Mouse (Mus musculus) kidney, adult 9 months (tissue): ENCODE results near the gene Slc13a1.
"Not testable (repeated sequence)": the region's sequence is repeated elsewhere in the genome, so short reads cannot be mapped to it uniquely, and the experiment has no call there.

Experiments
- DNase-seq: peaks from one replicate; pipeline ENCODE4 v3.0.0; 2022

Slc13a1 gene

DNA sequence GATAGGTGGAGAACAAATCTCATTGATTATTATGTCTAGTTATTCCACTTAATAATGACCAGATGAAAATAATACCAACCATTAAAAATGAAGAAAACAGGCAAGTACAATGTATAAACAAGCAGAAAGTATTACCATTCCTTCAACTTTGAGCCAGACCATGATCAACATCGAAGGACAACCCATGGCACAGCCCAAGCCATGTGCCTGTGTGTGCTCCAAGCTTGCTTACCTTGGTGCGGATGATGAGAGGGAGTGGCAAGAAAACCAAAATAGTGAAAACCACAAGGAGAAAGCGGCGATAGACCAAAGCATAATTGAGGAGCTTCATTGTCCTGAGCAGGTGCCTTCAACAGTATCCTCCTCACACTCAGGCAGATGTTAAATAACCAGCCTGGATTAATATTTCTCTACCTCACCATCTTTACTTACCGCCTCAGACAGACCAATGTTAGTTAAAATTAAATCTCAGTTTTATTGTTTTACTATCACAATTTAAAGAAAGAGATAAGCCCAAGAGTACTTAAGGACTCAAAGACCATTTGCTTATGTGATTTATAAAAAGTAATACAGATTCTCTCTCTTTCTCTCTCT, at the start of gene Slc13a1:
Gene Slc13a1 (minus strand): TSS at position 359 of the 594 bp plus-strand sequence.
- peak; percentile 72 for DNase-seq

DNA sequence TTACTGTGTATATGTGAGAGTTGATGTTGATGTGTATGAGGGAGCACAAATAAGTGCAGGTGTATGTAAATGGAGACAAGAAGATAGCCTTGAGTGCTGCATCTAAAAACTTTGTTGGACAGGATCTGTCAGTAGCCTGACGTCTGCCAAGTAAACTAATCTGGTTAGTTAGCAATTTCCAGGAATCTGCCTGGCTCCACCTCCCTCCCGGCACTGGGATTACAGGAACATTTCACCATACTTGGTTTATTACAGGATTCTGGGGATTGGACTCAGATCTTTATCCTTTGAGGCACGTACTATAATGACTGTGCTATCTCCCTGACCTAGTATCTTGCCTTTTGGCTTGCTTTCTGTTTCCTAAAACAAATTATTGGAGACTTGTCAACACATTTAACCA, 40.0 kb upstream of the Slc13a1 start:
- DNase-seq: peak; percentile 52

DNA sequence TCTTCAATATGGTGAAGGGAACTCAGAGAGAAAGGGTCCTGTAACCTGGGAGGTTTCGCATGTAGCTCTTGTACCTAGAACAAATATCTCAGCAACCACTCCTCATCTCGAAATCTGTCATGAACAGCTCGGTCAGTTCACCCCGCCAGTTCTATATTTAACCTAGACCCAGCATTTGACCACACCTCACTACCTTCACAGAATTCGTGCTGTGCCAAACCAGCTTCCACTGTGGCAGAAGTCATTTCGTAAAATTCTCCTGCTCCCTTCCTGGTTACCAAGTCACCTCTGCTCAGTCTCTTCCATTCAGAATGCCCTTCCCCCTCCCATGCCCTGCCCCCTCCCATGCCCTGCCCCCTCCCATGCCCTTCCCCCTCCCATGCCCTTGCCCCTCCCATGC, 34.3 kb upstream of the Slc13a1 start:
- no peak for DNase-seq

DNA sequence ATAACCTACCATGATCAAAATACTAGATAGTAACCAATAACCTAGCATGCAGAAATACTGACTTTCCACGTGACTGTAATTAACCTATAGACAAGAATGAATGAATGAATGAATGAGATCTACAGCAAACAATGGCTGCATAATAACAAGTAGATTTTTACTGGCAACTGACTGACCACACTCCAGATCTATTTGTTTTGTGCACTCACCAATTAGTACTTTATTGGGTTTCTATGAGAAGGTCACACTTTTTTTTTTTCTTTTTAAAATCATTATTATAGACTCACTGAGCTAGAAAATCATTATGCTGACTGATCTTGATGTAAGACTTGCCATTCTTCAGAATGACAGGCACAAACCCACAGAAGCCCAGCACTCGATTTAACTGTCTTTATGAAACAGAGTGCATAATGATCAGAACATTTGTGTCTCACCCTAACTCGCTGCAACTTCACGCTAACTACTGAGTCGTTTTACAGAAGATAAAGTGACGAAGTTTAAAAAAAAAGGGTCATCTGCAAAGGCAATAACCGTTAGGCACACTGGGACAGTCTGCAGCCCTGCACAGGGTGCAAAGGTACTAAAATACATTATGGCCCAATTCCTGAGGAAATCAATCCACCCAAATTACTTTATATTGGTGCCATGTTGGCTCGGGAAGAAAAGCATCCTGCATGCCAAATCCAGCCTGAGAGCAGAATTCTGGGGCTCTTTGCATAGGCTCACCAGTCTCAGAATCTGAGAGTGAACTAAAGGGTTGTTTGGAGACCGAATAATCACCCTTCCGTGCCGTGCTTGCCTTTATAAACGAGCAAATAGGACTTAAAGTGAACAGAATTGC, 33.0 kb upstream of the Slc13a1 start:
- no peak for DNase-seq

DNA sequence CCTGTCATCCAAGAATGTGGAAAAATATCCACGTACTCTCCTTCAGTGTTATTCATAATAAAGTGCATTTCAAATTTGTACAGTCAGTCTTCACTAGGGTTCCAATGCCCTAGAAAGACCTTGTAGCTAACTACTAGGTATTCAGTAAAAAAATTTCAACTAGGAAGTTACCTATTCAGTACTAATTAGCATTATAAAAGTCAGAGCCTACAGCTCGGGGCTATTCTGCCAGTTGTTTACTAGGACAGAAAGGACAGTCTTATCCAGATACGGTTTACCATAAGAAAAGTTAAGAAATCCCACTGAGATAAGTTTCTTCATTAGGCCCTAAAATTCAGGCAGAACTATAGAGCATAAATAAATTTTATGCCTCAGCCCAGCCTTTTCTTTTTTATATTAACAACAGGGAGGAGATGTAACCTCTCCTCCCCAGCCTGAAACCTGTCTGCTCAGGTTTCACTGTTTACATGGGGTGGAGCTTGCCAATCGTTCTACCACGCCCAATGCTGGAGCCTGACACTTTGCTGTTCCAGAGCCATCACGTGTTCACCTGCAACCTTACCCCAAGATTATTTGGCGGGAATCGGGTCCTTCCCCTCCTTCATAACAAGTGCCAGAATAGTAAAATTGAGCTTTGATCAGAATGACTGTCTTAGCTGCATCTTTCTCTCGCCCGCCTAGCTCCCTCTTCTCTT, 29.8 kb upstream of the Slc13a1 start:
- peak; percentile 72 for DNase-seq

DNA sequence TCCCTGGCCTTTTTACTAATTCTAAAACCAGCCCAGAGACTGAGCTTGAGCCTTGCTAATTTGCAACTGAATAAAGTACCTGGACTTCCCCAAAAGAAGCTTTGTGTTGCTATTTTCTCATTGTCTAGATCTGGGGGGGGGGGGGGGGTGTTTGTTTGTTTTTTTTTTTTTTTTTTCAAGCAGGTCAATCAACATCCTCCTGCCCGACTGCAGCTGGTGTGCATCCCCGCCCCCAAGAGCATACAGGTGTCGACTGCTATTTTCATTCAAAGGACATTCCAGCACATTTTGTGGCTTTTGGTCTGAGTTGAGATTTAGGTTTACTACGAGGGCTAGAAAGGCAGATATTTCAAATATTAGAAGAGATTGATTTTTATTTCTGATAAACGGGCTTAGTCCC, 28.5 kb upstream of the Slc13a1 start:
- DNase-seq: not testable (repeated sequence)

DNA sequence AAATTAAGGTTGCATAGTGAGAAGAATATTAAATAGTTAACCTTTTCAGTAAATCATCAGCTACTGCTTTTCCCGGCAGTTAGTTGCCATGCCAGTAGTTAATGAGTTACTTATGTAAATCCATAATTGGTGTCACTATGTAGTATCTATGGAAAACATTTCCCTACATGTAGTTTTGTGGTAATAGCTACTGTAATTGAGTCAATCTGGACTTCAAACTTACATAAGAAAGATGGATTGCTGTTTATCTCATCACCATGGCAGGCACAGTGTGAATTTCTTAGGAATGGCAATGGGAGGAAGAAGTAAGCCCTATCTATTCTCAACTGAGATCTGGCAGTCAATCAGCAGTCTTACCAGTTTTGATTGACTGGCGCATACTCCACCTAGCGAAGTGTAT, 15.5 kb upstream of the Slc13a1 start:
- peak; percentile 58 for DNase-seq

DNA sequence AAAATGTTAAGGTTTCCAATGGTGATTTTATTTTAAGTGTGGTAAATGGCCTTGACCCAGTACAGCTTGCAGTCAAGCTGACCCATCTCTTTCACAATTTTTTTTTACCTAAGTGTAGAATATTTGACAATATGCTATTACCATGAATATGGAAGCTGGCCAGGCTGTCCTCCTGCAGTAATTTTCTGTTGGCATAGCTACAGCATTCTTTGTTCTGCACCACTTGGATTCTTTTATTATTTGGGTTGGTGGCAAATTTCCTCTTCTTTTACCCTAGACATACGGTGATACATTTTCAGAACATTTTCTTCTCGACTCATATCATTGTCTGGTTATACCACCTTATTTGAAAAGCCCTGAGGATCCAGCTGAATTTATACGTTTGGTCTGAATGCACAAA, 7.5 kb upstream of the Slc13a1 start:
- DNase-seq: no peak

DNA sequence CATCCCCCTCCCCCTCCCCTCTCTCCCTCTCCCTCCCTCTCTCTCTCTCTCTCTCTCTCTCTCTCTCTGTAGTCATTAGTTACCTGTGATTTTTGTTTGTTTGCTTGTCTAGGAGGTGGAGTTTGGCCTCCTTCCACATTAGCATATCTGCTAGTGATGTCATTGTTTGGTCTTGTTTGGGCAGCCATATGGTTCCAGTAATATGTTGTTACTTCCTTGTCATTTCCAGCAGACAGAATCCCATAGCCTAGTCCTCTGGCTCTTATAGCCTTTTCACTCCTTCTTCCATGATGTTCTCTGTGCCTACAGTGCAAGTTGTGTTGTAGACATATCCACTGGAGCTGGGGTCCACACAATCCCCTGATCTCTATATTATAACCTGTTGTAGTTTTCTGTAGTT, 6.1 kb upstream of the Slc13a1 start:
- no peak for DNase-seq

DNA sequence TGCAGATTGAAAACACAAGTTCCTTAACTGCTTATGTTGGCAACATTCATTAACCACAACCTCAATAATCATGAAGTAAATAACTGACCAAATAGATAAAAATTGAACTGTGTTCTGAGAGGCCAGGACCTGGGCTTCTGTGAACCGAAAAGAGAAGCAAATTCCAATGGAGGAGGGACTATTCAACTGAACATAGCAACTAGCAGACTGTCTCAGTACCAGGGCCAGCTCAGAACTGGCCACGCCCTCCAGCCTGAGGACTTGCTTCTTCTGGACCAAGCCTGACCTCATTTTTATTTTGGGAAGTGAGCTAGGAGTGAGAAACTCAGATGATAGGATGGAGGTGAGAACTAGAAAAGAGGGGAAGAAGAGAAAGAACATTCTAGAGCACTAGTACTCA, 4.8 kb upstream of the Slc13a1 start:
- DNase-seq: peak; percentile 92

DNA sequence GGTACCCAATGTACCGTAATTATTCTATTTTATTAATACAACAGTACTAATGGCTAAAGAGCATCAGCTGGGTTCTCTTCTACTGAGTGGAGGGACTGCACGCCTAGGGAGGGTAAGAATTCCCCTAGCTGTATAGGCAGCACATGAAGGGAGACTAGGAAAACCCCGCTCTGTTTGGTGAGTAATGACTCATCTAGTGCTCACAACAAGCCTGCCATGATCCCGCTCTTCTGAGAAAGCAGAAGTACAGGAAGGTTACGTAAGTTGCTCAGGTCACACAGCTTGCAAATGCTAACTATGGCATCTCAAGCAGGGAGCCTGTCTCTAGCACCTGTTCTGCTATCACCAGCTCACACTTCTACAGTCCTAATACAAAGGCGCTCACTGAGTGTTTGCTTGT, 1.1 kb downstream of the Slc13a1 start:
- DNase-seq: peak; percentile 61

DNA sequence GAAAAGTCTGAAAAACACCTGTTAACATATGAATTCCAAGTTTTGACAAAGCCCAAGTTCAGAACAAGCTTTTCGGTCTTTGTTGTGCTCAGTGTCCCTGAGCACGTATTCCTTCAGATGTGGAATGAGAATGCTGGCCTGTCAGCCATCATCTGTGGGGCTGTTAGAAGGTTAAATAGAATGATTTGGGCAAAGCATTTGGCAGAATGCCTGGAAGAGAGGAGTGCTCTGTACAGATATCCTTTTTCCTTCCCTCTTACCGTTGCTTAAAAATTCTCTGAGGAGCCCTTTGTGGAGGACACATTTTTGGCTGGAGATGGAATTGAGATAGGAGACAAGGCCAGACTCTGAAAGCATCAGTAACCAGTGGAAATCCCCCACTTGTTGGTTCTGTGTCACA, 2.6 kb downstream of the Slc13a1 start:
- peak; percentile 73 for DNase-seq

DNA sequence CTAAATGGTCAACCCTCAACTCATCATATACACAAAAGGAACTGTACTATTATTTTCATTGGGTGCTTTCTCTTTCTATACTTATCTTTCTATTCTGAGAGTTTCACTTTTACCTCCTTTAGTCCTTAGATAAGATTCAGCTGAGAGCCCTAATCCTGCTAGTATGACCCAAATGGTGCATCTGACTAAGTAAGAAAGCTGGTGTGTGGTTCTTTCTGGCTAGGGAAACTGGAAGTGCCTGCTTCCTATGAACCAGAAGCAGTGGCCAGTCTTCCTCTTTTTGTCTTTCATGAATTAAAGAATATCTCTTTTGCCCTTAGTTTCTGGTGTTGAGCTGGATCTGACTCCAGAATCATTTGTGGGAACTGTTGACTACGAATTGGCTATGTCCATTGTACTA, 8.1 kb downstream of the Slc13a1 start:
- no peak for DNase-seq

DNA sequence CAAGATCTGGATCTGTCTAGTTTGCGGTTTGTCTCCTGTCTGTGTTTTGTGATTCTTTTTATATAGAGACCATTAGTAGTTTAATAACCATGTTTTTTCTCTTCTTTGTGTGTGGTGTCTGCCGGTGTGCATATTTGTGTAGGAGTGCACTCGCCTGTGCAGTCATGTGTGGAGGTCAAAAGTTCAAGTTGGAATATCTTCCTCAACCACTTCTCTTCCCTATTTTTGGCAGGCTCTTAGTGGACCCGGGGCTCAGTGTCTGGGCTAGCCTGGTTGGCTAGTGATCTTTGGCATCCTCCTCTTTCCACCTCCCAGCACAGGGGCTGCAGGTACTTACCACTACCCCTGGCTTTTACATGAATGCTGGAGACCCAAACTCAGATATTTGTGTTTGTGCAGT, 13.0 kb downstream of the Slc13a1 start:
- peak; percentile 63 for DNase-seq

DNA sequence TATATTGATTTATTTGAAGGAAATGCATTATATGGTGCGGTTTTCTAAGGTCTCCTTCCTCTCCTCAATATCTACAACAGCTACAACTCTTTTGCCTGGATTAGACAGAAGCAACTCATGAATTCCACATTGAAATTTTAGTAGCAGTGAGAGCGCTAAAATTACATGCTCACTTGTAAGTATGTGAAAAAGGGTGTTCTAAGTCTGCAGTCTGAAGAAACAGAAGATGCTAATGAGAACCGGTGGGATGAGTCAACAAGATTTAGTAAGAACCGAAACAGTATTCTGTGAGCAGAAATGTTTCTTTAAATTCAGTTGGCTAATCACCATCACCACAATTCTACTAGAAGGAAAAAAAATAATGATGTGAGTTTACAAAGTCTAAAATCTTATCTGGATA, 34.9 kb downstream of the Slc13a1 start:
- DNase-seq: no peak

DNA sequence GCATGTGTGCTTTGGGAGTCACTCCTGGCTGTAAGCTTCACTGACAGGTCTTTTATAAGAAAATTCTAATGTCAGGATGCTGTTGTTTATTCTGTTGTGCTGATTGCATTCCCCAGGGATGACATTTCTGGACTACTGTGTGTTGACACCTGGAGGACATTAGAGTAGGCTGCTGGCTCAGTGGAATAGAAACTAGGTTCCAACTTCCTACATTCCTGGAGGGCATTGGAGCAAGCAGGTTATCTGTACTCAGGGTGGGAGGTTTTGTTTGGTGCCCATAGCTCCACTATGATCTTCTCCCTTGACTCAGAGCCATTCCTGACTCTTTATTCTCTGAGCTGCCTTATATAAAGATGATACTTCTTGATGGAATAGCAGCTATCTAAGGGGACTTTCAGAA, 45.3 kb downstream of the Slc13a1 start:
- DNase-seq: no peak

DNA sequence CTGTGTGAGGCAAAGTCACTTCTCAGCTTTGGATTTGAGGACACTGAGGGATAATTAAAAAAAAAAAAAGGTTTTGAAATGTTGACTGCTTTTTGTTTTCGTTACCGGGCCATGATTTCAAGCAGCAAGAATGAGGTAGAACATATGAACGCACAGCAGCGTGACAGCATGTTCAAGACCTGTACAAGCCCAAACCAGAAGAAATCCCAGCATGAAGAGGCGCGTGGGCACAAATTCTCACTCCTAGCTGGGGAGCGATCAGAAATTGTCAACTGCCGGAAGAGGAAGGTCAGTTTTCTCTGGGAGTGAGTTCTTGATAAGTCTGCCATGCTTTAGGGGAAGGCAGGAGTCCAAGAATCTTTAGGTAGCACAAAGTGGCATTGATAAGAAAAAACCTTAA, 56.3 kb downstream of the Slc13a1 start:
- DNase-seq: no peak

DNA sequence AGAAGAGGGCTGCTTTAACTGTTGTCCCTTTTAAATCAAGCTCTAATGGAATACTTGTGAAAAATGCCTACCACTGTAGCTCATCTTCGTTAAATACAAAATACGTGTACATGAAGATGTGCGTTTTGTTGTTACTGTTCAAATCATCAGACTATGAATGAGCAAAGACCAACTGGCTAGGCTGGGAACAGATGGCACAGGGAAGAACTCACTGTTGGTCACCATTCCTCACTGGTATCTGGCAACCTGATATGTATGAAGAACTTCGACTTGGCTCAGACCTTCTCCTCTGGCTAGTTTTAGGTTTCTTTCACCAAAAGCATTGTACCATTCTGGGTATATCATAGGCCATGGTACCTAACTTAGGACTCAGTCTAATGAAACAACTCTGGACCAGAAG, 59.4 kb downstream of the Slc13a1 start:
- DNase-seq: no peak

DNA sequence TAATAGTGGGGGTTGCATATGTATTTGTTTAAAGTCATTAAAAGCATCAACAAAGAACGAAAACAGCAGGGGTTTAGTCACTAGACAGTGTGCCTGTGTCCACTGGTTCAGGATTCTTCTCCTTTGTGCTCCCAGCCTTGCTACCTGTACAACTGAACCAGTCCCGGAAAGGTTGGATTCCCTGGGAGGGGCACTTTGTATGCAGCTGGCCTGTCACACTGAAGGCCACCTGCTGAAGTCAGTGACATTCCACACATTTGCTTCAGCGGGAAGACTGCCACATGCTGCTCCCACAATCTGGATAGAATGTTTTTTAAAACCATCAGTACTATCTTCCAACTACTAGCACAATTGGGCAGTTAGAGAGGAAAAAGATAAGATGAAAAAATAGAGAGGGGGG, 61.7 kb downstream of the Slc13a1 start:
- DNase-seq: no peak

DNA sequence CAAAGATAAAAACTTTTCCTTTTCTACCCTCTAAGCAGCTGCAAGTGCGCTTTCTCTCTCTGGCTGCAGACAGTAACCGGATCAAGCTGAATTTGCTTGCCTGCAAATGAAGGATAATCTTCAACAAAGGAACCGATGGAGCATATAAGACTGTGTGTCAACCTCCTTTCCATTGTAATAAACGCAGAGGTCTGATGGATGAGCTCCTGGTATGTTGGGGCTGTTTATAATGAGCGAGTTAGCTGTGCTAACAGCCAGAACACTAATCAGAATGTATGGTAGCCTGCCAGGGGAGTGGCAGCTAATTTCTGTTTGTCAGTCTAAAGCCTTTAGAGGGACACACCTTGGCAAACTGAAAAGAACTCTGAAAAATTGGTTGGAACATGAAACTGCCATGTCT, 62.2 kb downstream of the Slc13a1 start:
- no peak for DNase-seq

DNA sequence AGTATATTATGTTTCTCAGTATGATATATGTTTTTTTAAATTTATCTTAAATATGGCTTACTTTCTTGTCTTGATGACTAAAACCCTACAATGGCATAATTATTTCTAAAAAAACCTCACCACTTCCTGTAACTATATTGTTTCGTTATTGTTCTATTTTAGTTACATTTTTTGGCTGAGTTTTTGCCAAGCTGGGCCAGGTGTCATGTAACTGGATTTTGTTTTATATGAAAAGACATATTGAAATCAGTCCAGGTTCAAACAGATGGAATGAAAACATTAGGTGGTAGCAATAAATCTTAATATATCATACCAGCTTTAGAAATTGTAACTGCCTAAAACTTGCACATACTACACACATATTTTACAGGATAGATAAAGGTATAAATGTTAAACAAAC, 66.6 kb downstream of the Slc13a1 start:
- no peak for DNase-seq

DNA sequence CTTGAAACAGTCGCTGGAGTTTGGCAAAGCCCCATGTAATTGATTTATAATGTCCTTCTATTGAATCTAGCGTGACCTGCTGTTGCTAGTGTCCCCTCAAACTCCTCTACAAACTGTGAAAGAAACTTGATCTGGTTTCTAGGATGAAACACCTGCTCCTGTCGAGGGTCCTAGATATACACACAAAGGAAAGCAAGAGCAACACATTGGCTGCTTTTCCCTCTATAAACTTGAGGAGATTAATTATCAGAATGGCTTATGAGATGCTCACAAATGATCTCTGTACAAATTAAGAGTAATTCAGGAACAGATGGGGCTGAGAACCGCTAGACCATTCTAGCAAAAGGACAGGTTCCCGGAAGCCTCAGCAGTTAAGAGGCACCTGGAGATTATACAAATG, 67.2 kb downstream of the Slc13a1 start:
- no peak for DNase-seq

DNA sequence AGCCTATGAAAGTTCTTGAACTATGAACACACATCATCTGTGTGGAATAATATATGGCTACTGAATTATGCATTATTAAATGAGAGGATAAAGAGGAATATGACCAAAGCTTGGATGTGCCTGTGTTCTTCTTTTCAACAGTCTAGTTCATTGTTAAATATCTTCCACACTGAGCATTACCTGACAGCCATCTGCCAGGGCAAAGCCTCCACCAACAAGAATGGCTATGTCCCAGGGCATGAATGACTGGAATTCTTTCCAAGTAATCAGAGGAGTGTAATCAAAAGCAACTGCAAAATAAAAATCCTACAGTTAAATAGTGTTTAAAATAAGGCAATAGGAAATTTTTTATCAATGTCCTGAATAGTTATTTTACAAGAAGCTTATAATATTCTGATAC, 70.5 kb downstream of the Slc13a1 start:
- DNase-seq: no peak

DNA sequence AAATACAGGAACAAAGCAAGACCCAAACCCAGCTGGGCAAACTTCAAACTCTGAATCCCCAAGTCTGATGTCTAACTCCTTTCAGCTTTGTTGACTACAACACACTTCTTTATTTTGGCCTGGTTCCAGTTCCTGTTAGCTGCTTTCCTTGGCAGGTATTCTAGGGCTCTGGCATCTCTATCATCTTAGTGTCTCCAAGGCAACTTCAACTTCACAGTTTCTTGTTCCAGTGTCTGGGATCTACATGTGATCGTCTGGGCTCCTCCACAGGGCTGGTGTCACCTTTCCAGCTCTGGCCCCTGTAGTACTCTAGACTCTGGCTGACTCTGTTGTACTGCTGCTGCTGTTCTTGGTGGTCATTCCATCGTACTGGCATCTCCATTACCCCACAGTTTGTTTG, 91.8 kb downstream of the Slc13a1 start:
- DNase-seq: no peak
